Mouse (Mus musculus) heart, embryonic 16.5 days (tissue): Measurements from ENCODE around the gene Gnb1l. TPM values are rescaled to one million over a fixed set of nuclear protein-coding genes. Genes with fewer than 3 reads are reported as not detected.
A peak's percentile ranks its signal among the peaks of the same experiment; 100 is the strongest.

Source experiments
- ATAC-seq: fragments of 200-750 bp; cut with Nextera tagmentation; replicated peaks from 2 replicates; pipeline ENCODE4 v1.8.0; 2017; ENCODE audit warnings: moderate number of reproducible peaks; ENCODE audit not compliant: insufficient read depth, low FRiP score; ENCODE audit errors: extremely low read depth
- H3K27ac ChIP-seq: fragments of 300-500 bp; sonication (generic); 2 replicates; pipeline ENCODE4 v1.5.1; 2014; ENCODE audit warnings: mild to moderate bottlenecking, low read length, control low read depth, moderate library complexity
- H3K27me3 ChIP-seq: fragments of 300-500 bp; sonication (generic); 2 replicates; pipeline ENCODE4 v1.6.1; 2014; ENCODE audit warnings: low read length, mixed read lengths; ENCODE audit not compliant: control insufficient read depth, insufficient read depth
- H3K36me3 ChIP-seq: fragments of 300-500 bp; sonication (generic); 2 replicates; pipeline ENCODE4 v1.6.1; 2014; ENCODE audit not compliant: control insufficient read depth, insufficient read depth
- H3K4me1 ChIP-seq: fragments of 300-500 bp; sonication (generic); 2 replicates; pipeline ENCODE4 v1.6.1; 2014; ENCODE audit warnings: low read length, mixed read lengths; ENCODE audit not compliant: control insufficient read depth, insufficient read depth
- H3K4me2 ChIP-seq: fragments of 300-500 bp; sonication (generic); 2 replicates; pipeline ENCODE4 v1.6.1; 2014; ENCODE audit warnings: low read depth, mild to moderate bottlenecking, control low read depth, low read length
- H3K4me3 ChIP-seq: fragments of 300-500 bp; sonication (generic); 2 replicates; pipeline ENCODE4 v1.5.1; 2014; ENCODE audit warnings: mild to moderate bottlenecking, control low read depth, low read length
- H3K9ac ChIP-seq: fragments of 300-500 bp; sonication (generic); 2 replicates; pipeline ENCODE4 v1.6.1; 2014; ENCODE audit warnings: low read length, control low read depth
- H3K9me3 ChIP-seq: fragments of 300-500 bp; sonication (generic); replicated peaks from 2 replicates; pipeline ENCODE4 v1.6.1; 2016; ENCODE audit warnings: low read length; ENCODE audit not compliant: control insufficient read depth
- WGBS: fragments of 180-500 bp; shearing (Covaris S2); extraction: QIAGEN DNeasy Blood & Tissue Kit; methylation state at CpG from one replicate; pipeline ENCODE4 v1.1.7; 2014; 5-methylcytosine and 5-hydroxymethylcytosine counted together
- polyA plus RNA-seq: library from polyadenylated mRNA; unstranded; fragments of >200 nt; fragmentation: Nextera tagmentation; extraction: Ambion mirVana; gene quantifications from 2 replicates; pipeline ENCODE4 v1.2.1, GENCODE M21; 2015

Gnb1l gene
- polyA plus RNA-seq, 1 experiment from 2014 or later, result 12.7 TPM

DNA sequence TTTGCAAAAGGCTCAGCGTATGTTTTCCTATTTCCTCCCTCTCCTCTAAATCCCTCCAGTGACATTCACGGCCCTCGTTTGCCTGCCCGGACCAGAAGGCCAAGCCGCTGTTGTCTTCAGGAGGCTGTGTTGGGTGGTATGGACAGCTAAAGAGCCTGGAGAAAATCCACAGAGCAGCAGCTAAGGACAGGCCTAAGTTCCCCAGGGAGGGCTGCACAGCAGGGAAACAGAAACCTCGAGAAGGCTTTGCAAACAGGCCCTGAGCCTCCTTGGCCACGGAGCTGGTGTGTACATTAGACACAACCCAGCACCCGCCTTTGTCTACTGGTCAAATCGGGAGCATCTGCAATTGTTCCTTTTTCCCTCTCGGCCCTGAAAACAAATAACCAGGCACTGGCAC, 87.2 kb downstream of the Gnb1l start:
- Histone ChIP-seq H3K27me3 (peaks cover 91% of the 10 kb centered on the region), H3K4me1 (peaks cover 32% of the 10 kb centered on the region), H3K9ac (no peak overlapping the region), H3K9me3 (no peaks in the 10 kb centered on the region), H3K4me3 (peak overlapping the region; percentile 57), H3K4me2 (no peak overlapping the region), H3K27ac (no peak overlapping the region), H3K36me3 (no peaks in the 10 kb centered on the region)
- ATAC-seq, result no peak
- 27% methylated on average over 10 of the region's 10 CpGs for WGBS

DNA sequence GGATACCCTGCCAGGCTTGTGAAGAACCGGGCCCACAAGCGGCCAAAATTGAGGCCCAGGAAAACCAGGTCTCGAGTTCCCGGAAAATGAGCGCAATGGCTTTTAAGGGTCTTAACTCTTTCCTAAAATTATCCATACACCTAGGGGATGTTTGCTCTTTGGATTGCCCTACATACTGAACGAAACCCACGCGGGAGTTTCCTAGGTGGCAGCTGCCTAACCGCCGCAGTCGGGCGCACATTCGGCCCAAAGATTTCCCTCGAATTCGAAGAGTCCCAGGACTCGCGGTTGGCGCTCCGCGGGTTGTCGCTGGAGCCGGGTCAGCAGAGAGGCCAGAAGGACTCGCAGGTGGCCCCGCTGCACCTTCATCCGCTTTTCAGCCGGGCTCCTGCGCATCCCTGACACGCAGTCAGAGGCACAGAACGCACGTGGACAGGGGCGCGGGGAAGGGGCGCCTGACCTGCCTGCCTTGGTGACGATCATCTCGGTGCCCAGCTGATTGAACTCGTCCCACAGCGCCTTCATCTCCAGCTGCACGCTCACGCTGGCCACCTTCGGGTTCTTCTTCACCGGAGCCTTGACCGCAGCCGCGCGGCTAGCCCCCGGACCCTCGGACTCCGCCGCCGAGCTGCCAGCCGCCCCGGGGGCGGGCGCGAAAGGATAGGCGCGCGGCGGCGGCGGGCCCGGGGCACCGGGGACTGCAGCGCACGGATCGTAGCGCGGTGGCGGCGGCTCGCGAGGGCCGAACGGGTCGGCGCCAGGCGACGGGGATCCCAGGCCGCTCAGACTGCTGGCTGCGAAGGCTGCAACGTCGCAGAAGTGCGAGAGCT, 87.8 kb downstream of the Gnb1l start:
- Histone ChIP-seq H3K9me3 (no peaks in the 10 kb centered on the region), H3K9ac (peak overlapping the region; percentile 3), H3K27me3 (peaks cover 91% of the 10 kb centered on the region), H3K27ac (no peak overlapping the region), H3K4me3 (peak overlapping the region; percentile 57), H3K36me3 (no peaks in the 10 kb centered on the region), H3K4me2 (peak overlapping the region; percentile 76), H3K4me1 (peaks cover 35% of the 10 kb centered on the region)
- ATAC-seq, result no peak
- 5% methylated on average over 83 of the region's 83 CpGs for WGBS

DNA sequence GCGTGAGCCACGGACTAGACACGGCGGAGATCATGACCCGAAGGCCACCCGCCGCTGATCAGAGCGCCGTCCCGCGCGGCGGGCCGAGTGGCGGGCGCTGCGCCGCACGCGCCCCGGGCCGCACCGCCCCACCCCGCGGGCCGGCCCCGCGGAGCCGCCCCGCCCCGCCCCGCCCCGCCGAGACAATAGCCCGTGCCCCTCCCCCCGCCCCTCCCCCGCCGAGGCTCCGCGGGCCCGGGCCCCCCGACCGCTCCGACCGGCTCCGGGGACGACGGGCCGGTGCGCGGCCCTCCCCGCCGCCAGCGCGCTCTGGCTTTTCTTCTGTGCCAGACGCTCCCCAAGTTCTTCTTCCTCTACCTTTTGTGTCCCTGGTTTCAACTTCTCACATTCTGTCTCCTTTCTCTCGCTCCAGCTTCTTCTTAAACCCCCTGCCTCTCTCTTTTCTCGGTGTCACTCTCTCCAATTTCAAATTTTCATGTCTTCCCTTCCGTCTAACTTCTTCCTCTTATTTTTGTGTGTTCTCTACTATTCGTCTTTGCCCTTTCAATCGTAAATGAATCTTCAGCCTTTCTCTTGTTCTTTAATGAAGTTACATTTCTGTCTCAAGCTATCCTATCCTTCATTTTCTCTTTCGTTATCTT, 88.5 kb downstream of the Gnb1l start:
- Histone ChIP-seq H3K27me3 (peaks cover 91% of the 10 kb centered on the region), H3K4me1 (peaks cover 34% of the 10 kb centered on the region), H3K9ac (peak overlapping the region; percentile 3), H3K9me3 (no peaks in the 10 kb centered on the region), H3K4me3 (peak overlapping the region; percentile 57), H3K36me3 (no peaks in the 10 kb centered on the region), H3K27ac (no peak overlapping the region), H3K4me2 (peak overlapping the region; percentile 76)
- ATAC-seq, result no peak
- WGBS, result 2% methylated on average over 32 of the region's 62 CpGs

DNA sequence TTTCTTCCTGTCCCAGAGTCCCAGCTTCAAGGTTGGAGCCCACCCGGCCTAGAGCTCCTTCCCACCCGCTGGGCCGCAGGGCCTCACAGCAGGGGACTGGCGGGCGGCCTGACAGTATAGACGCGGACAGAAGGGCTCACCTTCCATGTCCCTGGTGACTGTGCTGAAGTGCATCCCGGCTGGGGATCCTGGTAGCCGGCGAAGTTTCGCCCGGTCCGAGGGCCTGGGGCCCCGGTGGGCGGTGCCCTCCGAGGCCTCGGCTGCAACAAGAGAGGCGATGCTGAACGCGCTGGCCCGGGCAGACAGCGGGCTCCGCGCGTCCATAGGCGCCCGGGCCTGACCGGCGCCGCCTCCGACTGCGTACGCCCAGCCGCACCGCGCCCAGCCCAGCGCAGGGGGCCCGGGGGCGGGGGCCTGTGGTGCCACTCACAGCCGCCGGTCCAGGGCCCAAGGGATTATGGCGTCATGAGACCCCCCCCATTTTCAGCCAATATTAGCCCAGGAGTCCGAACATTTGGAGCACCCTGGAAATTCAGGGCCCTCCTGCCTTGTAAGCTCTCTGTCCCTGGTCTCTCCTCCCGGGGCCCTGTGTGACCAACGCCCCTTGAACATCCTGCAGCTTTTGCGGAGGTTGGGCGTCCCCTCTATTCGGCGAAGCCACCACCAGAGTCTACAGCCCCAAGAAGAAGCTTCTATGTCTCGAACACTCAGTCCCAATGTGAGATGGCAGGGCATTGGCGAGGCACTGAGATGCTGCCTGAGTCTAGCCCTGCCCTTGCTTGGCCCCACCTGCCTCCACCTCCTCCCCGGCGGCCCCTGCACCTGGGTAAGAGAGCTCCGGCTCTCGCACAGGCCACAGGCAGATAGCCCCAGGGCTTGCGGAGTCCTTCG, 89.6 kb downstream of the Gnb1l start:
- peak overlapping the region; percentile 37 for H3K4me3 ChIP-seq
- H3K9ac ChIP-seq, result no peak overlapping the region
- H3K27me3 ChIP-seq, result peaks cover 88% of the 10 kb centered on the region
- no peaks in the 10 kb centered on the region for H3K9me3 ChIP-seq
- H3K36me3 ChIP-seq, result no peaks in the 10 kb centered on the region
- 5% methylated on average over 57 of the region's 57 CpGs for WGBS
- ATAC-seq, result no peak
- peaks cover 30% of the 10 kb centered on the region for H3K4me1 ChIP-seq
- H3K27ac ChIP-seq, result no peak overlapping the region
- peak overlapping the region; percentile 43; the same call in 1 of the 2 replicates for H3K4me2 ChIP-seq

DNA sequence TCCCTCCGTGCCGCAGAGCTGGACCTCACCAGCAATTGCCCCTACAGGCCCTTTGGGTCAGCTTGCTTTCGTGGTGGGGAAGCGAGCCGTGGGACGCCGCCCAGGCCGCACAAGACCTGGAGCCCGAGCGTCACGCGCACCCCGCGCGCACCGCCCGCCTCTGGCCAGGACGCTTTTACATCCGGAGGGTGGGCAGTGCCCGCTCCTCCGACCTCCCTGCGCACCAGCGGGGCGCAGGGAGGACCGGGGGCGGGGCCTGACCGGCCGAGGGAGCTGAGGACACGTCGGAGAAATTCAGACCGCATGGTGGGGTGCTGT, 90.2 kb downstream of the Gnb1l start:
- WGBS, result 16% methylated on average over 31 of the region's 31 CpGs
- peaks cover 87% of the 10 kb centered on the region for H3K27me3 ChIP-seq
- H3K9ac ChIP-seq, result no peak overlapping the region
- H3K4me3 ChIP-seq, result no peak overlapping the region
- no peaks in the 10 kb centered on the region for H3K9me3 ChIP-seq
- H3K4me2 ChIP-seq, result no peak overlapping the region
- H3K27ac ChIP-seq, result no peak overlapping the region
- no peak for ATAC-seq
- no peaks in the 10 kb centered on the region for H3K36me3 ChIP-seq
- peaks cover 30% of the 10 kb centered on the region for H3K4me1 ChIP-seq

DNA sequence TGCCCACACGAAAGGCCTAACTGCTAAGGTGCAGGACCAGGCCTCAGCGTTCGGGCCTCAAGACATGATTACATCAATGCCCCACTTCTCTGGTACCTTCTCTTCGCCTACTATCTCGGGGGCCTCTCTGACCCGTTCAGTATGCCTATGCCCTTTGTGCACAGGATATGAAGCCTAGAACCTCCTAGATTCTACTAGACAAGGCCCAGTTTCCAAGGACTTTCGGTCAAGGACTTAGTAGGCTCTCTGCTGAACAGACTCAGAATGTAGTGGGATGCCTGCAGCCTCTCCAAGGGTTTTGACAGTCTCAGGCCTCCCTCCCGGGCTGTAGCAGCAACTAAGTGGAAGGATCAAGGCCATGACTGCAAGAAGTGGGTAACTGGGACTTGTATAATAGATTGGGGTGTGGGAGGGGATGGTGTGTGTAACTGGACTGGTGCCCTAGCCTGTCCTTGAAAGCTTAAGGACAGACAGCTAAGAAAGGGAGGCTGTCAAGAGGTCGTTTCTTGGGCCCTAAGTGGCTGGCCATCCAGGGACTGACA, 90.6 kb downstream of the Gnb1l start:
- H3K9me3 ChIP-seq, result no peaks in the 10 kb centered on the region
- no peaks in the 10 kb centered on the region for H3K36me3 ChIP-seq
- no peak overlapping the region for H3K4me2 ChIP-seq
- no peak overlapping the region for H3K9ac ChIP-seq
- H3K4me3 ChIP-seq, result no peak overlapping the region
- ATAC-seq, result no peak
- H3K27ac ChIP-seq, result no peak overlapping the region
- peaks cover 30% of the 10 kb centered on the region for H3K4me1 ChIP-seq
- peaks cover 85% of the 10 kb centered on the region for H3K27me3 ChIP-seq
- 59% methylated on average over 9 of the region's 9 CpGs for WGBS

DNA sequence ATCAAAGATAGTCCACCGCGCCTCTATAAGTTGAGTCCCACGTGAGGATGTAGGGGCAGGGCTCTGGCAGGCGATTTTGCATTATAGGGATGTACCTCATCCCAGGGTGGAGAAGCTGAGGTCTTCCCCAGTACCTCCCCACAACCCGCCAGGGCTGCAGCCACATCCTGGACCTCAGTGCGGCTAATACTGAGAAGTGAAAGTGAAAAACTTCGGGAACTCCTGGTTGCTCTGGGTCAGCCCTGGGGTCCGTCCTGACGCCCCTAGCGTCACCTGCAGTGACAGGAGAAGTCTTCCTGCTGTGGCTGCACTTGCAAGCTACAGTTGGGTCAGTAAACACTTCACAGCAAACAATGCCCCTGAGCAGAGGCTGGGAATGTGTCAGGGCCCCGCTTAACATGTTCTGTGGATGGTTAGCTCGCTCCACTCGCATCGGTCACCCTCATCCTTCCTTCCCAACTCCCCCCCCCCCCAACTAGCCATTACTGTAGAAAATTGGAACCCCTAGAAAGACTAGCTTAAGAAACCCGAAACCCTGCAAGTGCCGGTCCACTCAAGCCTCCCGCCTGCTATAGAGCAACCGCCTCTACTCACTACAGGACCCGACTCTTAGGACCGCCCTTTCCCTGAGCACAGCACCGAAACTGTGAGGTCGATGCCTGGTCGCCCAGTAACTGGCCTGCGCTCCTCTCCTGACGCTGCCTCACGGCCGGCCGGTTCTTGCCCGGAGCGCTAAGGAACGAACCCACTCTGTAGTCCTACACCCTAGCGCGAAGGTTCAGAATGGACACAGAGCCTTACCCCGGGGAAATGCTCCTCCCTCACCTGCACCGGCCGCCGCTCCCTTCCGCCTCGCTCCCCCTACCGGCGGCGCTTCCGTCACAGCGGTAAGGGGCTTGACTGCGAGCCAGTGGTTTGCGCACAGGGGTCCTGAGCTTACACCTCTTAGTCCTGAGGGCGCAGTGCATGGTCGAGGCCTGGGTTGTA, 91.6 kb downstream of the Gnb1l start, which contains the start of gene Tbx1:
Tbx1 (minus strand) TSS at position 868 of the 987 bp plus-strand sequence.
- Histone ChIP-seq H3K4me3 (peak within 1 kb of the TSS; percentile 51), H3K4me1 (peaks cover 30% of the 10 kb centered on the region), H3K27ac (no peak within 1 kb of the TSS), H3K9ac (peak within 1 kb of the TSS; percentile 48), H3K27me3 (peaks cover 77% of the 10 kb centered on the region), H3K9me3 (no peaks in the 10 kb centered on the region), H3K36me3 (no peaks in the 10 kb centered on the region), H3K4me2 (peak within 1 kb of the TSS; percentile 62)
- 6% methylated on average over 48 of the region's 48 CpGs for WGBS
- ATAC-seq, result no peak
